In the genomic region with DNA sequence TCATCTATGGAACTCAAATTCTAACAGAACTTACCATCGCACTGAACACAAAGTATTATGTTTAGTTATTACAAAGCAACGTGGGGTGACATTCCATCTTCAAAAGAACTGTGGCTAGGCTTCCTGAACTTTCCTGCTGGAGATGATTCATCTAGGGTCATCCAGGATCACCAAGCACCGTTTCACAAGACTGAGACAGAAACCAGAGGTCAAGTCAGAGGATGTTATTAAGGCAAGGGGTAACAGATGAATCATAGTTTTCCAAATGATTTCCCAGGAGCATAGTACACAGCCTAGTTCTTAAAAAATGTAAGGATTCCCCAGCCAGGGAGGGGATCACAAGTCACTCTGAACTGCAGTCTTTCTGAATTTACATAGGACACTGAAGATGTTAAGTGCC, we compare ENCODE assay signal across 22 mouse cellular contexts.
DNase-seq lines count a peak whose midpoint lies in the region; ATAC-seq and TF ChIP-seq lines count a peak whose summit lies in the region.
"Had no signal": no experiment of that assay in that cellular context is flagged by ENCODE, and none has a peak within 500 bp of the region (broad histone marks: within the 10 kb centered on the region; RNA-seq: fewer than 3 reads in every experiment).

No protein-coding gene starts in this region.

- H3K79me2 ChIP-seq in C2C12 (ENCODE audit: control insufficient read depth, insufficient read depth): no peaks in the 10 kb centered on the region

- no peaks in the 10 kb centered on the region for H3K36me3 ChIP-seq in kidney, adult 2 months (ENCODE audit: control insufficient read depth, insufficient read depth, low read length)
- no peaks in the 10 kb centered on the region for H3K36me3 ChIP-seq in kidney, embryonic 15.5 days
- no peaks in the 10 kb centered on the region for H3K36me3 ChIP-seq in C2C12 (ENCODE audit: control insufficient read depth, insufficient read depth)
- H3K36me3 ChIP-seq: embryonic facial prominence, embryonic 15.5 days; forebrain, embryonic 12.5 days; heart, embryonic 15.5 days; hindbrain, embryonic 10.5 days; intestine, embryonic 15.5 days had no signal

- H3ac ChIP-seq in C2C12 (ENCODE audit: control insufficient read depth, insufficient read length, low read depth): no peak overlapping the region

- H3K79me3 ChIP-seq in C2C12 (ENCODE audit: low read depth): no peaks in the 10 kb centered on the region

- H3K9ac ChIP-seq in kidney, embryonic 15.5 days: no peak overlapping the region
- H3K9ac ChIP-seq: embryonic facial prominence, embryonic 15.5 days; forebrain, embryonic 12.5 days; heart, embryonic 15.5 days; hindbrain, embryonic 14.5 days; intestine, embryonic 15.5 days had no signal

- H3K27ac ChIP-seq in kidney, adult 2 months (ENCODE audit: insufficient read depth, low read depth, low read length): no peak overlapping the region
- no peak overlapping the region for H3K27ac ChIP-seq in kidney, embryonic 15.5 days
- H3K27ac ChIP-seq: embryonic facial prominence, embryonic 15.5 days; forebrain, embryonic 12.5 days; heart, embryonic 15.5 days; hindbrain, embryonic 10.5 days; hindbrain, embryonic 14.5 days; intestine, embryonic 15.5 days had no signal

- DNase-seq in kidney, adult 2 months: peak; percentile 41
- DNase-seq in adipocyte (ENCODE audit: low spot score): peak; percentile 66
- DNase-seq in urinary bladder, postnatal 25 days (ENCODE audit: low spot score): no peak
- no peak for DNase-seq in thymus, postnatal 14 days
- DNase-seq: cerebellum, adult 18-20 months; cerebellum, adult 9-11 months; gastrocnemius, postnatal 10 days; heart, adult 18-20 months; heart, postnatal 14 days; kidney, adult 18-20 months had no signal

- ATAC-seq in kidney, embryonic 15.5 days (replicated peaks; ENCODE audit: low FRiP score): no peak
- ATAC-seq: forebrain, embryonic 16.5 days; intestine, embryonic 15.5 days had no signal

- no peak for TF ChIP-seq POLR2A in kidney, adult 2 months (IDR thresholded peaks at IDR 0.05; ENCODE audit: low read depth, low read length)

- TF ChIP-seq CTCF in kidney, adult 2 months (conservative IDR thresholded peaks at IDR 0.05; ENCODE audit: insufficient read depth, insufficient read length, low read depth, low read length): no peak
- TF ChIP-seq CTCF in C2C12 (IDR thresholded peaks at IDR 0.05; ENCODE audit: control insufficient read depth, insufficient read depth, insufficient read length): no peak

- H3K4me1 ChIP-seq in kidney, adult 2 months (ENCODE audit: control insufficient read depth, insufficient read depth, low read length): no peaks in the 10 kb centered on the region
- H3K4me1 ChIP-seq in kidney, embryonic 15.5 days: no peaks in the 10 kb centered on the region
- H3K4me1 ChIP-seq: embryonic facial prominence, embryonic 15.5 days; forebrain, embryonic 12.5 days; heart, embryonic 15.5 days; intestine, embryonic 15.5 days had no signal

- no peaks in the 10 kb centered on the region for H3K27me3 ChIP-seq in kidney, adult 2 months (replicated peaks; ENCODE audit: control insufficient read depth, insufficient read depth, low read length)
- no peaks in the 10 kb centered on the region for H3K27me3 ChIP-seq in kidney, embryonic 15.5 days
- H3K27me3 ChIP-seq in C2C12 (ENCODE audit: control insufficient read depth, insufficient read depth, insufficient read length): no peaks in the 10 kb centered on the region
- H3K27me3 ChIP-seq: CH12.LX; embryonic facial prominence, embryonic 15.5 days; forebrain, embryonic 12.5 days; heart, embryonic 15.5 days; intestine, embryonic 15.5 days had no signal

- H3K4me2 ChIP-seq in kidney, embryonic 15.5 days: no peak overlapping the region
- H3K4me2 ChIP-seq: embryonic facial prominence, embryonic 15.5 days; forebrain, embryonic 12.5 days; heart, embryonic 11.5 days; heart, embryonic 15.5 days; hindbrain, embryonic 14.5 days; intestine, embryonic 15.5 days had no signal

- no peaks in the 10 kb centered on the region for H3K9me3 ChIP-seq in kidney, embryonic 15.5 days (replicated peaks)
- H3K9me3 ChIP-seq: embryonic facial prominence, embryonic 15.5 days; forebrain, embryonic 12.5 days; heart, embryonic 15.5 days; hindbrain, embryonic 10.5 days; intestine, embryonic 15.5 days had no signal

- 33% methylated on average over 3 of the region's 3 CpGs for WGBS in kidney, adult 2 months
- WGBS in kidney, embryonic 15.5 days: 41% methylated on average over 3 of the region's 3 CpGs

- no peak overlapping the region for H3K4me3 ChIP-seq in kidney, adult 2 months (ENCODE audit: insufficient read depth, low read depth, low read length)
- no peak overlapping the region for H3K4me3 ChIP-seq in kidney, embryonic 15.5 days (replicated peaks)
- H3K4me3 ChIP-seq in C2C12 (ENCODE audit: insufficient read depth, poor library complexity, severe bottlenecking): no peak overlapping the region
- H3K4me3 ChIP-seq: embryonic facial prominence, embryonic 15.5 days; erythroblast, embryonic 14.5 days; forebrain, embryonic 12.5 days; heart, embryonic 15.5 days; hindbrain, embryonic 10.5 days; intestine, embryonic 15.5 days had no signal

TF ChIP-seq in C2C12, 6 proteins besides CTCF, POLR2A, EP300 and RAD21:
- TF ChIP-seq MAX (IDR thresholded peaks at IDR 0.05) (no peak), CEBPB (IDR thresholded peaks at IDR 0.05; ENCODE audit: low read depth) (peak; percentile 75), FOSL1 (IDR thresholded peaks at IDR 0.05; ENCODE audit: insufficient read depth, low read length, poor library complexity, severe bottlenecking) (peak; percentile 84)

Comparison
In these comparisons a context has a peak if more than half of its experiments do, and no peak if none do; other contexts are left out.
1. DNase-seq: peak in kidney, adult 2 months (single experiment) and adipocyte (single experiment); none in urinary bladder, postnatal 25 days (single experiment) and thymus, postnatal 14 days (single experiment).